Mouse (Mus musculus): ENCODE measurements around the gene Gnpat. TPM values are rescaled to one million over a fixed set of nuclear protein-coding genes. Genes with fewer than 3 reads are reported as not detected.

Gnpat gene
- polyA plus RNA-seq, 1 experiment from 2014 or later = 90.8 TPM

DNA sequence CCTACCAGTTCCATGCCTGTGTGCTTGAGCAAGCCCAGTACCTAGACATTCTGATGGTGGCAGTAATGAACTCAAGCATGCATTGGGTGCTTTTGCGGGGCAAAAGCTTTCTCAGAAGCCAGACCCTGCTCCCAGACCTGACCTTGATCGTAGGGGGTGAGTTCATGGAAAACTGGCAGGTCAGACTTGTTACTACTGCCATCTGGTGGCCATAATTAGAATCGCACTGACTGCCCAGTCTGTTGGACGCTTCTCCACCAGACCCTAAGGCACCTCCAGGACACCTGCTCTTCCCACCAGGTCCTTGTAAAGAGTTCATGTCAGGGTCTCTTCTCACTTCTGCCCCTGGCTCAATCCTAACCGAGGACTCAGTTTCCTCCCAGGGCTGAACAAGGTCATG lies 35.4 kb upstream of the Gnpat start:
- no peaks in the 10 kb centered on the region for H3K4me1 ChIP-seq (ENCODE audit: control insufficient read depth, insufficient read depth, low read length)
- ATAC-seq (ENCODE audit: low FRiP score, low TSS enrichment) (no peak), DNase-seq (peak; percentile 82)
- no peaks in the 10 kb centered on the region for H3K9me3 ChIP-seq (ENCODE audit: control insufficient read depth, low read length)
- H3K4me3 ChIP-seq (replicated peaks; ENCODE audit: low read depth, low read length) = no peak overlapping the region
- H3K36me3 ChIP-seq (ENCODE audit: control insufficient read depth, insufficient read depth, low read length) = peaks cover 64% of the 10 kb centered on the region
- no peaks in the 10 kb centered on the region; the same call in 1 of the 2 replicates for H3K27me3 ChIP-seq (ENCODE audit: control insufficient read depth, insufficient read depth, low read length)
- no peak overlapping the region for H3K4me2 ChIP-seq (ENCODE audit: low read length)
- no peak overlapping the region for H3K9ac ChIP-seq (replicated peaks; ENCODE audit: low read length)
- no peak overlapping the region for H3K27ac ChIP-seq (replicated peaks; ENCODE audit: low read depth, low read length)
- WGBS = 4% methylated on average over 5 of the region's 5 CpGs

DNA sequence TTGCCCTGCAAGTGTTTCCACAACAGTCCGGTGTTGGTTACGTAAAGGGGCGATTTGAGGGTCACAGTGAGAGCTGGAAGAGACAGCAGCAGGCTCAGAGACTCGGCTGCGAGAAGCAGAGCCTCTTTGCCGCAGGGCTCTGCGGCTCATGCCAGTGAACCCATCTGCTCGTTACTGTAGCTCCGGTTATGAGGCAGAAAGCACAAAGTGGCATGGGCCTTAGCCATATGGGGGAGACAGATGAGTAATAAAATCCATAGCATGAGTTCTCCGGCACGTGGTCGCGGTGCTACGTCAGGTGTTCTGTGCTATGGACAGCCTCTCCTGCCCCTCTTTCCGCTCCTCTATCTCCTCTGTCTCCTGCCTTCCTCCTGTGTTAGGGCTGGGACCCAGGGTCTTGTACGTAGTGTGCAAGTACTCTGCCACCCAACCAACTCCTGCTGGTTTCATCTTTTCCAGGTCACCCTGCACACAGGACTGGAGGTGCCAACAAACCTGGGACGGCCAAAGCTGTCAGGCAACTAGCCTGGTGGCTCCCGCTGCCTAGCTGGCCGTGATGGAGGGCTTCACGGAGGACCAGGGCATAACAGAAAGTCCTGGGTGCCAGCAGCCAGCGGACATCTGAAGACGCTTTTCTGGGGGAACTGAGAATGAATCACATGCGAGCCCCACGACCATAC lies 34.1 kb upstream of the Gnpat start:
- Histone ChIP-seq H3K4me1 (ENCODE audit: control insufficient read depth, insufficient read depth, low read length) (no peaks in the 10 kb centered on the region), H3K4me3 (replicated peaks; ENCODE audit: low read depth, low read length) (no peak overlapping the region), H3K9ac (replicated peaks; ENCODE audit: low read length) (no peak overlapping the region), H3K4me2 (ENCODE audit: low read length) (no peak overlapping the region), H3K36me3 (ENCODE audit: control insufficient read depth, insufficient read depth, low read length) (peaks cover 52% of the 10 kb centered on the region), H3K9me3 (ENCODE audit: control insufficient read depth, low read length) (no peaks in the 10 kb centered on the region), H3K27ac (replicated peaks; ENCODE audit: low read depth, low read length) (no peak overlapping the region), H3K27me3 (ENCODE audit: control insufficient read depth, insufficient read depth, low read length) (no peaks in the 10 kb centered on the region; the same call in 1 of the 2 replicates)
- no peak for ATAC-seq (ENCODE audit: low FRiP score, low TSS enrichment)
- DNase-seq = no peak
- WGBS = 82% methylated on average over 24 of the region's 24 CpGs

DNA sequence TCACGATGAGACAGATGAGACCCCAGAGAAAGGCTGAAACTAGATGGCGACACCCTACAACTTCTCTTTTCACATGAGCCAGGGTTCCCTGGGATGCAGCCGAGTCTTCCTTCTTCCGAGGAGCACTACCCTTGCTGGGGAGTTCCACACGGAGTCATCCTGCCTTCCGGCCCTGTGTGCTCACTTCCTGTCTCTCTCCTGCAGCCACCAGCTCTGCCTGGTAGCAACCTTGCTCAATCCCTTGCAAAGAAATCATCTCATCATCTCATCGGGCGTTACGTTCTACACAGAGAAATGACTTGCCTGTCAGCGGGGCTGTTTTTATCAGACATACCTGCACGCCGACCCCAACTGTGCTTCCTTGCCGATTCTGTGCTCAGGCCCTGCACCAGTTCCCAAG lies 32.8 kb upstream of the Gnpat start:
- Histone ChIP-seq H3K9ac (replicated peaks; ENCODE audit: low read length) (no peak overlapping the region), H3K27me3 (ENCODE audit: control insufficient read depth, insufficient read depth, low read length) (no peaks in the 10 kb centered on the region; the same call in 1 of the 2 replicates), H3K4me1 (ENCODE audit: control insufficient read depth, insufficient read depth, low read length) (no peaks in the 10 kb centered on the region), H3K4me2 (ENCODE audit: low read length) (no peak overlapping the region), H3K9me3 (ENCODE audit: control insufficient read depth, low read length) (no peaks in the 10 kb centered on the region), H3K27ac (replicated peaks; ENCODE audit: low read depth, low read length) (no peak overlapping the region), H3K4me3 (replicated peaks; ENCODE audit: low read depth, low read length) (no peak overlapping the region), H3K36me3 (ENCODE audit: control insufficient read depth, insufficient read depth, low read length) (peaks cover 41% of the 10 kb centered on the region)
- WGBS = 82% methylated on average over 13 of the region's 13 CpGs
- DNase-seq (no peak), ATAC-seq (ENCODE audit: low FRiP score, low TSS enrichment) (no peak)

DNA sequence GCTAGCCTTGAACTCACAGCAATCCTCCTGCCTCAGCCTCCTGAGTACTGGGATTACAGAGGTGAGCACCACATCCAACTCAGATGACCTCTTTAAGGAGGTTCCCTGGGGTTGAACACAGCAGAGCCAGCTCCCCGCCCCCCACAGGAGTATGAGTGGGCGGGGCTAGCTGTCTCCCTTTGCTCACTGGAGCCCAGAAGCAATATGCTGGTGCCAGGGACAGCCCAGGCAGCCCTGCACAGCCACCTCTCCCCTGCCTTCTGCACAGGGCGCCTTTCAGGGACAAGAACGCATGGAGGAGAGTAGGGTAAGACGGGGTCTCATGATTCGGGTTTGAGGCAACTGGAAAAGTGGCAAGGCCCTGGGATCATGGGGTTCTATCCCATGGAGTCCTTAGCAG lies 31.3 kb upstream of the Gnpat start:
- Histone ChIP-seq H3K9ac (replicated peaks; ENCODE audit: low read length) (no peak overlapping the region), H3K27ac (replicated peaks; ENCODE audit: low read depth, low read length) (no peak overlapping the region), H3K27me3 (ENCODE audit: control insufficient read depth, insufficient read depth, low read length) (no peaks in the 10 kb centered on the region; the same call in 1 of the 2 replicates), H3K9me3 (ENCODE audit: control insufficient read depth, low read length) (no peaks in the 10 kb centered on the region), H3K4me3 (replicated peaks; ENCODE audit: low read depth, low read length) (no peak overlapping the region), H3K36me3 (ENCODE audit: control insufficient read depth, insufficient read depth, low read length) (peaks cover 33% of the 10 kb centered on the region), H3K4me1 (ENCODE audit: control insufficient read depth, insufficient read depth, low read length) (no peaks in the 10 kb centered on the region), H3K4me2 (ENCODE audit: low read length) (no peak overlapping the region)
- no peak for ATAC-seq (ENCODE audit: low FRiP score, low TSS enrichment)
- no peak for DNase-seq
- 79% methylated on average over 6 of the region's 6 CpGs for WGBS

DNA sequence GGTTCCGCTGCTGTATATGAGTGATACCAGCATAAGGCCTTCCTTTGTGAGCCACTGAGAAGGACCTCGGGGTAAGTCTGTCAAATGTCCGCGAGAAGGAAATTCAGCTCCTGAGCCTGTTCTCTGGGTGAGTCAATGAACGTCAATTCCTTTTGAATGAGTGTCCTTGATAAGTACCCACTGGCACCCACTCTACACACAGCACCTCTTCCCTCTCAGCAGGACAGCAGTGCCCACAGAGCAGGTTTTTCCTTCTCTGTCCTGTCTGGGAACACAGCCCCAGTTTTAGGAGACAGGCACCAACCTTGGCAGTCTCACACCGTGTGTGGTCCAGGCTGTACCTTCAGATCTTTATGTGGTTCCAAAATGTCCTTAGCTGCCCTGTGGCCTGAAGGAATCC lies 30.9 kb upstream of the Gnpat start:
- 92% methylated on average over 6 of the region's 6 CpGs for WGBS
- Histone ChIP-seq H3K27ac (replicated peaks; ENCODE audit: low read depth, low read length) (no peak overlapping the region), H3K9me3 (ENCODE audit: control insufficient read depth, low read length) (no peaks in the 10 kb centered on the region), H3K4me2 (ENCODE audit: low read length) (no peak overlapping the region), H3K27me3 (ENCODE audit: control insufficient read depth, insufficient read depth, low read length) (no peaks in the 10 kb centered on the region; the same call in 1 of the 2 replicates), H3K4me1 (ENCODE audit: control insufficient read depth, insufficient read depth, low read length) (no peaks in the 10 kb centered on the region), H3K36me3 (ENCODE audit: control insufficient read depth, insufficient read depth, low read length) (peaks cover 30% of the 10 kb centered on the region), H3K9ac (replicated peaks; ENCODE audit: low read length) (no peak overlapping the region), H3K4me3 (replicated peaks; ENCODE audit: low read depth, low read length) (no peak overlapping the region)
- DNase-seq (no peak), ATAC-seq (ENCODE audit: low FRiP score, low TSS enrichment) (no peak)

DNA sequence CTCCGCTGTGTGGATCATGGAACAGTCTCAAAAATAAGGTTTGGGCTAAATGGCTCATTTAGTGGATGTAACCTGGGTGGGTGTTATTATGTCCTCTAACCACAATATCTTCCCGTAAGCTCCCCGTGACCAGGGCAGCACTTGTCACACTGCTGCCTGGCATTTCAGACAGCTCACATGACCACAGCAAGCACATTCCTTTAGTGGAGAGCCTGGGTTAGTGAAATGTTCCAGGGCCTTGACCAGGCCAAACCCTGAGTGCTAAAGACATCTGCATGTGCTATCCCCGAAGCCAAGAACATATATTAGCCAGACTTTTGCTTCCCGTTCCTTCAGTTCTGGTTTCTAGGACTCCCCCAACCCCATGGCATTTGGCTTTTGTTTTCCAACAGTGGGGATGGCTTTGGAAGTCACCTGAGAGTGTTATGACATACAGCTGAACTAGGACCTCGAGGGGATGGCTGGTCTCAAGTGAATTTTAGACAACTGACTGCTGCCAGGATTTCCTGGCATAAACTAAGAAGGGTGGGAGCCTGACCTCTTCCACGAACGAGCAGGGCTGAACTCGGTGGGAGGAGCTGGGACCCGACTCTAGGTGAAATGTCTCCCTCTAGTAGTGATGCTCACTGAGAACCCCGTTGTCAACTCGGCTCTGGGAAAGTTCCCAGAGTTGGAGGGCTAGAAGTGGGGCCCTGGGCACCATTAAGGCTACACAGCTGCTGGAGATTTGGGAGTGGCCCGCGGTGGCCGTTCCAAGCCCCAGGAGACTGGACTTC lies 29.2 kb upstream of the Gnpat start:
- no peak overlapping the region for H3K9ac ChIP-seq (replicated peaks; ENCODE audit: low read length)
- H3K4me2 ChIP-seq (ENCODE audit: low read length) = no peak overlapping the region
- no peaks in the 10 kb centered on the region; the same call in 1 of the 2 replicates for H3K27me3 ChIP-seq (ENCODE audit: control insufficient read depth, insufficient read depth, low read length)
- H3K36me3 ChIP-seq (ENCODE audit: control insufficient read depth, insufficient read depth, low read length) = peaks cover 31% of the 10 kb centered on the region
- WGBS = 48% methylated on average over 15 of the region's 15 CpGs
- H3K9me3 ChIP-seq (ENCODE audit: control insufficient read depth, low read length) = no peaks in the 10 kb centered on the region
- no peaks in the 10 kb centered on the region for H3K4me1 ChIP-seq (ENCODE audit: control insufficient read depth, insufficient read depth, low read length)
- DNase-seq (no peak), ATAC-seq (ENCODE audit: low FRiP score, low TSS enrichment) (no peak)
- H3K27ac ChIP-seq (replicated peaks; ENCODE audit: low read depth, low read length) = no peak overlapping the region
- H3K4me3 ChIP-seq (replicated peaks; ENCODE audit: low read depth, low read length) = no peak overlapping the region

DNA sequence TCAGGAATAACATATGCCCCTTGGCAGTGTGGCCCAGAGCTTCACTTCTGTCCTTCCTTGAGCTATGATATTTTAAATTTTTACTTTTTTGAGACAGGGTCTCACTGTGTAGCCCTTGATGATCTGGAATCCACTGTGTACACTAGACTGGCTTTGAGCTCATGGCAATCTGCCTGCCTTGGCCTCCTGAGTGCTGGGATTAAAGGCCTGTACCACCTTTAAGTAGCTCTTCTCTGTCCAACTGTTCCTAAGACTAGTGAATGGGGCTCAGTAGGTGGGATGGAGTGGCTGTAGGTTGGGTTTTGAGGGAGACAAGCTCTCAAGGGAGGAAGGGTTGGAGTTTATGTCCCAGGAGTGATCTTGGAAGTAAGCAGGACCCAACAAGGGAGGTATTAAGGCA lies 27.0 kb upstream of the Gnpat start:
- H3K27me3 ChIP-seq (ENCODE audit: control insufficient read depth, insufficient read depth, low read length) = no peaks in the 10 kb centered on the region
- no peaks in the 10 kb centered on the region for H3K9me3 ChIP-seq (ENCODE audit: control insufficient read depth, low read length)
- DNase-seq (no peak), ATAC-seq (ENCODE audit: low FRiP score, low TSS enrichment) (no peak)
- H3K27ac ChIP-seq (replicated peaks; ENCODE audit: low read depth, low read length) = no peak overlapping the region
- peaks cover 30% of the 10 kb centered on the region for H3K36me3 ChIP-seq (ENCODE audit: control insufficient read depth, insufficient read depth, low read length)
- H3K9ac ChIP-seq (replicated peaks; ENCODE audit: low read length) = no peak overlapping the region
- no peak overlapping the region for H3K4me2 ChIP-seq (ENCODE audit: low read length)
- no peak overlapping the region for H3K4me3 ChIP-seq (replicated peaks; ENCODE audit: low read depth, low read length)
- H3K4me1 ChIP-seq (ENCODE audit: control insufficient read depth, insufficient read depth, low read length) = no peaks in the 10 kb centered on the region

DNA sequence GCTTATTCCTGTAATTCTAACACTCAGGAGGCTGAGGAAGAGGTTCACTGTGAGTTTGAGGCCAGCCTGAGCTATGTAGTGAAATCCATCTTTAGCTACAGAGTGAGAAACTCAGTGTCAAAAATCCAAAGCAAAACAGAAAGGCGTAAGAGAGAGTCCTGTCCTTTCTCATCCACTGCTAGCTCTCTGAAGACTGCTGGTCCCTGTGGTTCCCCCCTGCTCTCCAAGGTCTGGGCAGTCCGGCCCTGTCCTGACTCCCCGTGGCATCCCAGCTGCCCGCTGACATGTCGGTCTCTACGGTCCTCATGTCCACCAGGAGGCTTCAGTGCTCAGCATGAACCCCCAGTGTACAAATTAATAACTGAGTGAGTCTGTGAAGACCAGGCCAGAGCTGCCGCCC lies 26.6 kb upstream of the Gnpat start:
- Histone ChIP-seq H3K4me2 (ENCODE audit: low read length) (no peak overlapping the region), H3K9me3 (ENCODE audit: control insufficient read depth, low read length) (no peaks in the 10 kb centered on the region), H3K27ac (replicated peaks; ENCODE audit: low read depth, low read length) (no peak overlapping the region), H3K4me1 (ENCODE audit: control insufficient read depth, insufficient read depth, low read length) (no peaks in the 10 kb centered on the region), H3K4me3 (replicated peaks; ENCODE audit: low read depth, low read length) (no peak overlapping the region), H3K36me3 (ENCODE audit: control insufficient read depth, insufficient read depth, low read length) (peaks cover 33% of the 10 kb centered on the region), H3K9ac (replicated peaks; ENCODE audit: low read length) (no peak overlapping the region), H3K27me3 (ENCODE audit: control insufficient read depth, insufficient read depth, low read length) (no peaks in the 10 kb centered on the region)
- WGBS = 83% methylated on average over 7 of the region's 7 CpGs
- ATAC-seq (ENCODE audit: low FRiP score, low TSS enrichment) (no peak), DNase-seq (no peak)

DNA sequence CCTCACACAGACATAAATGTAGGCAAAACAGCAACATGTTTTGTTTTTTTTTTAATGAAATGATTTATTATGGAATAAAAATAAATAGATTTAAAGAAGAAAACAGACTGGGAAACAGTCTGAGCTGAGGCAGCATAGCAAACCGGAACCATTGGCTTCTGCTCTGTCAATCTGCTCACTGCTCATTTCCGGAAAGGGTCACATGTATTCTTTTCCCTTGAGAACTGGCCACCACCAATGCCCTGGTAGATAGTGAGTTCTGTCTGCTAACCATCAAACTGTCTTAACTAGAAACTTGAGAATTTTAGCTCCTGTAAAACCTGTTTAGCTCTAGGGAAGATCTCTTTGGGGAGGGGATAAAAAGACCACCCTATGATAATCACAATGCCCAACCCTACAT lies 25.9 kb upstream of the Gnpat start:
- no peak overlapping the region for H3K4me3 ChIP-seq (replicated peaks; ENCODE audit: low read depth, low read length)
- H3K36me3 ChIP-seq (ENCODE audit: control insufficient read depth, insufficient read depth, low read length) = peaks cover 37% of the 10 kb centered on the region
- H3K27me3 ChIP-seq (ENCODE audit: control insufficient read depth, insufficient read depth, low read length) = no peaks in the 10 kb centered on the region
- 0 out of 2 replicates have a peak overlapping the region, but pooled peaks have one; percentile 26 for H3K27ac ChIP-seq (replicated peaks; ENCODE audit: low read depth, low read length)
- ATAC-seq (ENCODE audit: low FRiP score, low TSS enrichment) (no peak), DNase-seq (no peak)
- H3K4me1 ChIP-seq (ENCODE audit: control insufficient read depth, insufficient read depth, low read length) = no peaks in the 10 kb centered on the region
- no peaks in the 10 kb centered on the region for H3K9me3 ChIP-seq (ENCODE audit: control insufficient read depth, low read length)
- H3K9ac ChIP-seq (replicated peaks; ENCODE audit: low read length) = no peak overlapping the region
- H3K4me2 ChIP-seq (ENCODE audit: low read length) = no peak overlapping the region
- 90% methylated on average over 2 of the region's 2 CpGs for WGBS

Data from midbrain, embryonic 14.5 days (tissue).